Mouse (Mus musculus) MEL (cell line): ENCODE results near the gene Slc29a4.

ENCODE experiments used
- CTCF ChIP-seq, 3 experiments: IDR thresholded peaks in 2 of 3; conservative IDR thresholded peaks in 1 of 3; 2 replicates each; pipeline ENCODE4 v1.5.1; 2011 to 2012; ENCODE audit warnings: low read length in 3 of 3, low read depth in 2 of 3, mild to moderate bottlenecking in 2 of 3, improper control_type of control experiment in 1 of 3, inconsistent platforms in 1 of 3, mixed read lengths in 1 of 3, moderate library complexity in 1 of 3; ENCODE audit not compliant: control insufficient read depth in 1 of 3, insufficient read depth in 1 of 3, poor library complexity in 1 of 3, severe bottlenecking in 1 of 3
- GABPA ChIP-seq: IDR thresholded peaks from 2 replicates; pipeline ENCODE4 v1.6.1; 2012; ENCODE audit warnings: low read depth, mild to moderate bottlenecking, inconsistent platforms, low read length, improper control_type of control experiment, moderate library complexity
- GATA1 ChIP-seq: IDR thresholded peaks from 2 replicates; pipeline ENCODE4 v1.6.1; 2011; ENCODE audit warnings: low read depth, low read length, improper control_type of control experiment
- KAT2A ChIP-seq: conservative IDR thresholded peaks from 2 replicates; pipeline ENCODE4 v1.6.1; 2012; ENCODE audit warnings: low read depth, low read length, improper control_type of control experiment, inconsistent platforms
- NRF1 ChIP-seq: IDR thresholded peaks from 2 replicates; pipeline ENCODE4 v1.6.1; 2014; ENCODE audit warnings: low read depth, mild to moderate bottlenecking, inconsistent platforms, low read length, improper control_type of control experiment, moderate library complexity; ENCODE audit not compliant: poor library complexity, insufficient read depth, severe bottlenecking
- USF1 ChIP-seq: IDR thresholded peaks from 2 replicates; pipeline ENCODE4 v1.6.1; 2014; ENCODE audit warnings: low read depth, mild to moderate bottlenecking, inconsistent platforms, low read length, improper control_type of control experiment, moderate library complexity

DNA sequence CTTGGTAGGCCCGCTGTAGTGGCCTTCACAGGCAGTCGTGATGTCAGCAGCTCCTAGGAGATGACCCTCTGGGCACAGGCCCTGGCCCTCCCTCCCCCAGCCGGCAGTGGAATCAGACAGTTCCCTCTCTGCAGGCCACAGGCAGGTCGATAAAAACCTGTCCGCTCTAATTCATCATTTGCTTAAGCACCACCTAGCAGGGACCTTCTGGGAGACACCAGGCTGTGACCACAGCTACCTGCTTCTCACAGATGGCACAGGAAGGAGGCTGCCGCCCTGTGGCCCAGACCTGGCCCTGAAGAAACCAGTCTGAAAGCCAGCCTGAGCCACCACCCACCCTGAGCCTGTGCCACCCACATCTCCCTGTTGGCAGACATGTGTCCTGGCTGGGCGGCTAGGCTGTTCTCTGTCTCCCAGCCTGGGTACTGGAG, 14.2 kb upstream of the Slc29a4 start:
- TF ChIP-seq CTCF (IDR thresholded peaks at IDR 0.05 in 2 of 3, conservative IDR thresholded peaks at IDR 0.05 in 1 of 3; ENCODE audit: control insufficient read depth in 1 of 3, insufficient read depth in 1 of 3, low read depth in 2 of 3, low read length in 3 of 3, poor library complexity in 1 of 3, severe bottlenecking in 1 of 3) (no peak), GABPA (no peak), GATA1 (no peak), USF1 (no peak), NRF1 (no peak), KAT2A (no peak)
